Mouse (Mus musculus): ENCODE measurements around the gene Mta3.
"Not testable (repeated sequence)": the region's sequence is repeated elsewhere in the genome, so short reads cannot be mapped to it uniquely, and the experiment has no call there.

Mta3 gene

DNA sequence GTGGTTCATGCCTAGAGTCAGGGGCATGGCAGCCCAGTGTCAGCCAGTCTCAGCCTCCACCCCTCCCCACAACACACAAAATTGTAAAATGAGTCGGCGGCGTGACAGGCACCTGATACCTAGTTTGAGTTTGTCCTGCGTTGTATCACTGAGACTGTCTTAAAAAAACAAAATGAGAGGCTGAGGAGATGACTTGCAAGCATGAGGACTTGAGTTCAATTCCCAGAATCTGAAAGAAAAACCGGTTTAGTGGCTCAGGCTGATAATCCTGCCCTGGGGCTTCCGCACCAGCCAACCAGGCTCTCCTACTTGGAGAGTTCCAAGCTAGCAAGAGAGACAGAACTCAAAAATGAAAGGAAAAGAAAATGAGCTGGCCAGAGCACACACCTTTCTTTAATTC is 2.9 kb downstream of the Mta3 start:
- no peak for DNase-seq (ENCODE audit: low read depth)

DNA sequence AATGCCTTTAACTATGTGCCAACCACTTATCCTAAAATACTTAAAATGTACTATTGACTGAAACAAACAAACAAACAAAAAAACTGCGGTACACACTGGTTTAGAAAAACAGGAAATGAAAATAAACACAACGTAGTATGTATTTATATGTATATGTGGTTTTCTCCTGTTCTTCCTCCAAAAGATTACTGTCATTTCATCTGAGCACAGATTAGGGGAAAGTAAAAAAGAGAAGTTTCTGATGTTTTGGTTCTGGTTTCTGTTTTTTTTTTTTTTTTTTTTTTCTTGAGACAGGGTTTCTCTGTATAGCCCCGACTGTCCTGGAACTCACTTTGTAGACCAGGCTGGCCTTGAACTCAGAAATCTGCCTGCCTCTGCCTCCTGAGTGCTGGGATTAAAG is 3.6 kb downstream of the Mta3 start:
- not testable (repeated sequence) for DNase-seq (ENCODE audit: low read depth)

DNA sequence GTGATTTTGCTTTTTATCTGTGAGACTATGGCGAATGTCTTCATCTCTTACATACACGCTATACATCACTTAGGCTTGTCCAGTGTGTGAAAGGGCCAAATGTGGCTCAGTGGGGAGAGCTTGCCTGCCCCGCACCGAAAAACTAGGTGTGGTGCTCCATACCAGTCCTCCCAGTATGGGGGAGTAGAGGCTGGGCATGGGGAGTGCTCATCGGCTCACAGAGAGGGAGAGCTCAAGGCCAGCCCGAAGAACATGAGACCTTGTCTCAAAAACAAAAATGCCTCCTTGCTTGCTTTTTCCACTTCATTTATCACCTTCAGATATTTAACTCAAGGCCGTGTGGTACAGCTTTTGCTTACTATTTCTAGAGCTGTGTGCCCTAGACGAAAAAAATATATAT is 4.7 kb downstream of the Mta3 start:
- no peak for DNase-seq (ENCODE audit: low read depth)

DNA sequence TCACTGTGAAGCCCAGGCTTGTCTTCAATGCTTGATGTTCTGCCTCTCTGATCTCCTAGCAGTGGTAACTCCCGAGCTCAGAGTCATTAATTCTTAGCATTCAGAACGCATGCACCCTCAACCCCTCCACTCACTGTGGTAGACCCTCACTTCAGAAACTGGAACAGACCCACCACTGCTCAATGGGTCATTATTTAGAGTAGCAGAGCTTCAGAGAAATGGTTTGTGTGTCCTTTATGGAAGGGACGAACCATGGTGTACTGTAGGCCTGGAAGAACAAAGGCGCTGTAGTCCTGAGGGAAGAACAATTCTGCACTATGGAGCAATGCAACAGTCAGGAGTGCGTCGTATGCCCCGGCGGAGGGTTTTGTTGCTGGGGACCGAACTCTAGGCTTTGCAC is 6.4 kb downstream of the Mta3 start:
- no peak for DNase-seq (ENCODE audit: low read depth)

DNA sequence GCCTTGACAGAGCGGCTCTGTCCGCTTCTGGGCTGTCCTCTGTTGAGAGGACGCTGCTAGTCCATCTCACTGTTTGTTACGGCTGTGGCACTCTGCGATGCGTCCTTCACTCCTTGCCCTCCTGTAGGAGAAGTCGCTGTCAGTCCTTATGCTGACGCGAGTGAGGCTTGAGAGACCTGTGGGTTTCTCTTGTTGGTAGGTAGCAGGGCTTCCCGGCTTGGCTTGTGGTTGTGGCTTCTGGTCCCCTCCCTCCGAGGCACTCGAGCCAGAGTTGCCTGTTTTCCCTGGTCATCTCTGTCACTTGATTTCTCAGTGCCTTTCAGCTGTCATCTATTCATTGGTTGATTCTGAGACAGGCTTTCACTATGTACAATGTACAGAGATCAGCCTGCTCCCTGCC is 14.5 kb downstream of the Mta3 start:
- DNase-seq (ENCODE audit: low read depth), result no peak

DNA sequence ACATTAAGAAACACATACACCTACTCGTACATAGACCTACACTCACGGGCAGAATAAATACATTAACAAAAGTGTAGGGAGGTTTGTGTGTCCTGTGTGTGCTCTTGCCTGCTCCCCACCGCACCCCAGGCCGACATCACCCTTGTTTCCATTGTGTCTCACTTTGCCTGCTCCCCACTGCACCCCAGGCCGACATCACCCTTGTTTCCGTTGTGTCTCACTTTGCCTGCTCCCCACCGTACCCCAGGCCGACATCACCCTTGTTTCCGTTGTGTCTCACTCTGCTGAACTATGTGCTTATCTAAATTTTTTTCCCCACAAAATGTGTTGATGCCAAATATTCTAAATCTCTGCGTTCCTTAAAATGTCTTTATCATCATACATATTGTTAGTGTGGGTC is 15.2 kb downstream of the Mta3 start:
- DNase-seq (ENCODE audit: low read depth), result no peak

DNA sequence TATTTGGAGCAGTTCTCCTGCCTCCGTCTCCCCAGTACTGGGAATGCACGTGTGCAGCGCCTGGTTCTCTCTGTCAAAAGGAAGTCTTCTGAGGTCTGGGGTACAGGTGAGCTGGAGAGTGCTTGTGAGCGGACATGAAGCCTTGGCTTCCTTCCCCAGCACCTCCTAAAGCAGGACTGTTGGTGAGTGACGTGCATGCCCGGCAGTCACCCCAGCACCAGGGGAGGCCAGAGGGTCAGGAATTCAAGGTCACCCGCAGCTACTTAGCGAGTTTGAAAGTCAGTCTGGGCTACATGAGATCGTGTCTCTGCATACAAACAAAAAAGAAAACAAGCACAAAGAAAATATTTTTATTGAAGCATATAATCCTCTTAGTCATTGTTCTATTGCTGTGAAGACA is 17.1 kb downstream of the Mta3 start:
- no peak for DNase-seq (ENCODE audit: low read depth)

DNA sequence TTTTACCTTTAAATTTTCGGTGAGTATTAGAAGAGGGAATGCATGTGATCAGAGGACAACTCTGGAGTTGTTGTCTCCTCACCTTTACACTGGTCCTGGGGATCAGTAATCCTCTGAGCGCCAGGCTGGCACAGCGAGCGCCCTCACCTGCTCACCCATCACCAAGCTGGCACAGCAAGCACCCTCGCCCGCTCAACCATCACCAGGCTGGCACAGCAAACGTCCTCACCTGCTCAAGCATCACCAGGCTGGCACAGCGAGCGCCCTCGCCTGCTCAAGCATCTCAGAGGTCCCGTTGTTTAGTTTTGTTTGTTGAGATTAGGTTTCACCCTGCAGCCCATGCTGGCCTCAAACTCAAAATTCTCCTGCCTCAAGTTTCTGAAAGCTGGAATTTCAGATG is 20.5 kb downstream of the Mta3 start:
- DNase-seq (ENCODE audit: low read depth), result no peak

DNA sequence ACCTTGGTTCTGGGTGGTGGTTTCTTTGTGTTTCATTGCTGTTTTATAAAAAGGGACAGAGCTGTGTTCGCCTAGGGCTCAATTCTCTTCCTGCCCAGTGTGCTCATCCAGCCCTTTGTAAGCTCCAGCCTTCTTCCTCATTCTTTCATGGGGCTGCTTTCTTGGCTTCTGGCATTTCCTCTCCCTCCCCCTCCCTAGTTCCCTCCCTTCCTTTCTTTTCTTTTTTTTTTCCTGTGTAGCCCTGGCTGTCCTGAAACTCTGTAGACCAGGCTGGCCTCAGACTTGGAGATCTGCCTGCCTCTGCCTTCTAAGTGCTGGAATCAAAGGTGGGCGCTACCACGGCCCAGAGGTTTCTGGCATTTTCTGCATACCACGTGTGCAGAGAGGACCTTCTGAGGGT is 21.7 kb downstream of the Mta3 start:
- no peak for DNase-seq (ENCODE audit: low read depth)

DNA sequence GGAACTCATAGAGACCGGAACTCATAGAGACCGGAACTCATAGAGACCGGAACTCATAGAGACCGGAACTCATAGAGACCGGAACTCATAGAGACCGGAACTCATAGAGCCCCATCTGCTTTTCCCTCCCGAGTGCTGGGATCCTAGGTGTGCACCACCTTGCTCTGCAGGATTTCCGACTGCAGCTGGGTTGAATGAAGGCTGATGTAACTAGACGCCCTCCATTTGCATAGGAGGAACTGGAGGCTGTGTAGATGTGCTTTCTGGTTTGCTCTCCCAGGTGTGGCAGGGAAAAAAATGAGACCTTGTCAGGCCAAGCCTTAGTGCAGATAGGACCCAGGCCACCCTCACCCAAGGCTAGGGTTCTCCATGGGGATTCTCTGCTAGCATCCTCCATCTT is 23.1 kb downstream of the Mta3 start:
- DNase-seq (ENCODE audit: low read depth), result no peak

DNA sequence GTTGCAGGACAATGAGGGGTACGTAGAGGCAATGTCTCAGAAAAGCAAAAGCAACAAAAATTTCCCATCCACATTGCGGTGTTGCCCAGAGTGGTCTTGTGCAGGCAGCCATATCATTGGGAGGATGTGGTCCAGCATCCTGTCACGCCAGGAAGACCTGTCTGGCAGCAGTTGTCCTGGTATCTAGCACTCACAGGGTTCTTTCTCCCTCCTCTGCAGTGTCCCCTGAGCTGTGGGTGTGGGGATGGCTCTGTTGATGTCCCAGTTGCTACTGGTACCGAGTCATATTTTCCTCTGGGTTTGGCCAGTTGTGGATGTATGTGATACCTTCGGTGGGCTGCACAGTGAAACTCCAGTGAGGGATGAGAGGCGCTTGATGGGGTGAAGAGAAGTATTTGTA is 24.2 kb downstream of the Mta3 start:
- no peak for DNase-seq (ENCODE audit: low read depth)

DNA sequence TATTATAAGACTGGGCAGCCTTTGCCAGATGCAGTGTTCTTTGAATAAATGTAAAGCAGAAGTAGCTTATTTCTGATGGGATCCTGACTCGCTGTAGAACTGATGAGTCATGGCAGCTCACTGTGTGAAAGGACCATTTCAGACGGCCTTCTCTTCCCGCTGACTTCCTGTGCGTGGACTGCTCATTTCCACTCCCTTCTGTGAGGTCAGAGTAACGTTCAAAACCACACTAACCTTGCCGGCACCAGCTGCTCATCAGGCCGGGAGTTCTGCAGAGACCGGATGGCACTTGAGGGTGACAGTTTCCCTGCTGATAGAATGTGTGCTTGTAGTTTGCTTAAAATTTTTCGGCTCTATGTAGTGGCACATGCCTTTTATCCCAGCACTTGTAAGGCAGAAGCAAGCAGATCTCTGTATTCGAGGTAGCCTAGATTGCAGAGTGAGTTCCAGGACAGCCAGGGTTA is 26.2 kb downstream of the Mta3 start:
- DNase-seq (ENCODE audit: low read depth), result peak; percentile 78

DNA sequence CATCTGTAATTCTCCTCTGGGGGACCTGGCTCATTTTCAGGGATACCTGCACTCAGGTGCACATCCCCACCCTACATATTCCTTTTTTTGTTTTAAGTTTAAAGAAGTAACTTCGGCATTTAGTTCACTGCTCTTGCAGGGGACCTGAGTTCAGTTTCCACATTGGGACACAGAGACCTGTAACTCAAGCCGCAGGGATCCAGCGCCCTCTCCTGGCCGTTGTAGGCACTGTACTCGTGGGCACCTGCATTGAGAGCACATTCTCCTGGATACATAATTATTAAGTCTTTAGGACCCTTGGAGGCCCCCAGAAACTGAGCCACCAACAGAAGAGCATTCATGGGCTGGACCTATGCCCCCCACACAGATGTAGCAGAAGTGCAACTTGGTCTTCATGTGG is 26.8 kb downstream of the Mta3 start:
- peak; percentile 78 for DNase-seq (ENCODE audit: low read depth)

DNA sequence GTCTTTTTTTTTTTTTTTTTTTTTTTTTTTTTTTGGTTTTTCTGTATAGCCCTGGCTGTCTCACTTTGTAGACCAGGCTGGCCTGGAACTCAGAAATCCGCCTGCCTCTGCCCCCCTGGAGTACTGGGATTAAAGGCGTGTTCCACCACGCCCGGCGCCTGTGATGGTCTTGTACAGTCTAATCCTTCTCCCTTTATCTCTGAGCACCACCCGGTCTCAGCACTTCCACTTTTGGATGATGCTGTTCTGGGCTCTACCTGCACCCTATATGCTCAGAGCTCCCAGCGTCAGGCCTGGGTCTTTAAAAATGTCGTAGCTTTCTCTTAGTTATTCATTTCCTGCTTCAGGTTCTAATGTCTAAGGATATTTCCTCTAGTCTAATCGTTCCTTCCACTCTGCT is 30.7 kb downstream of the Mta3 start:
- DNase-seq (ENCODE audit: low read depth), result no peak

DNA sequence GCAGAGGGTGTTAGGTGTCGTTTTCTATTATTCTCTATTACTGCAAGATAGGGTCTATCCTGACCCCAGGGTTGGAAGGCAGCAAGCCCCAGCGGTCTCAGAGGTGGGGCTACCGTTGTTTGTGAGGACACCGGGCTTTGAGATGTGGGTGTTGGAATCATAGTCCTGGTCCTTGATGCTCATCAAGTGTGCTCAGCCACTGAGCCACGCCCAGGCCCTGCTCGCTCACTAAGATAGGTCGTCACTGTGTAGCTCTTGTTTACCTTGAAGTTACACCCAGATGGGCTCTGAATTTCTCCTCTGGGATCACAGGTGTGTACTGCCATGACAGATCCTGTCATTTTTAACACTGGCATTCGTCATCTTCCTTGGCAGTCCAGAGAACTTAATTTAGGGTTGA is 31.8 kb downstream of the Mta3 start:
- no peak for DNase-seq (ENCODE audit: low read depth)

DNA sequence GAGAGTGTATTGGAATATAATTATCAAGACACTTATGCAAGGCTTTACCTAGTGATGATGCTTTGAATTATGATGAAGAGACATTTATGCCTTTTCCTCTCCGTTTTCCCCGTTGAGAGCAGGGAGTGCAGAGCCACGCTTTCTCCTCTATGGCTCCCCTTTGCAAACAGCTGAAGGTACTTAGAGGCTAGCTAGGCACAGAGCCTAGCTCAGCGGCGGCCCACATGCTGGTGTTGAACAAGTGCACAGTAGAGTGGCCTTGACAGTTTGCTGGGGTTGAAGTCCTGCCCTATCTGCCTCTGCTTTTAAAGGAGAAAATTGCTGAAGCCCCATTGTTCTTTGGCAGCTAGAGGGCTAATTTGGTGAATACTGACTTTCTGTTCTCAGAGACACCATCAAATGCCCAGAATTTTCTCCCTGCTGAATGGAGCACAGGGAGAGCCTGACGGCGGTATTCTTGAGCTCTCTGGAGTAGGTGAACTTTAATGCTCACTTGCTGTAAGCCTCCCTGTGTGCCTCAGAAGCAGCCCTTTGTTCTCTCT is 34.2 kb downstream of the Mta3 start:
- DNase-seq (ENCODE audit: low read depth), result no peak

DNA sequence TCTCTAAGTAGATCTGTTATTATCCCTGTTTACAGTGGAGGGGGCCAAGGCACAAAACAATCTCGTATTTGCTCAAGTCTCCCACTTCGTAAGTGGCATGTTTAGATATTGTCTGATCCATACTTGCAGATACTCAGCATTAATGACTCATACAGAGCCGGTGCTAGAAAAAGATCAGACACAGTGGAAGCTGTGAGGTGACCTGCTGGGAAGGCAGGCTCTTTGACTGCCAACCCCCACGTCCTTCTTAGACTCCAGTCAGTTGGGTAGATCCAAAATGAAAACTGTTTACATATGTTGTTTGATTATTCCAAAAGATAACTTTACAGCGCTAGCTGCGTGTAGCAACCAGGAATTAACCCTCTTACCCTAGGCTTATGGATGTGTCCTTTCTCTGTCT is 35.3 kb downstream of the Mta3 start:
- DNase-seq (ENCODE audit: low read depth), result no peak

DNA sequence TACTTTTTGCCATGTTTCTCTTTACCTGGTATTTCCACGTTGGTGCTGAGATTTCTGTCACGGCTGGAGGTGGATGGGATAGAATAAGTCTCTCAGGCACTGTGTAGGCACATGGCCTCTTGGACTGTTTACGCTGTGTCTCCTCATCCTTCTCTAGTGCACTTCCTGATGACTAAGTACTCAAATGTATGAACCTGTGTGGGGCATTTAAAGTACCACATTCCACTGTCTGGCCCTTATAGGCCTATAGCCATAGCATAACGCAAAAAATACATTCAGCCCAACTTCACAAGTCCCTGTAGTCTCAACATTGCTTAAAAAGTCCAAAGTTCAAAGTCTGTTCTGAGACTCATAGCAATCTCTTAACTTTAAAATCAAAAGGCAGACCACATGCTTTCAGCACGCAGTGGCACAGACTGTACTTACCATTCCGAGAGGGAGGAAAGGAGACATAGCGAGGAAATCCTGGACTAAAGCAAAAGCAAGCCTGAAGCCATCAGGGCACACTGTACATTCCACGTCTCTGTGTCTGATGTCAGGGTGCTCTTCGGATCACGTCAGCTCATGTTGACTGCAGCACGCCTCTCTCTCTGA is 38.4 kb downstream of the Mta3 start:
- DNase-seq (ENCODE audit: low read depth), result no peak

DNA sequence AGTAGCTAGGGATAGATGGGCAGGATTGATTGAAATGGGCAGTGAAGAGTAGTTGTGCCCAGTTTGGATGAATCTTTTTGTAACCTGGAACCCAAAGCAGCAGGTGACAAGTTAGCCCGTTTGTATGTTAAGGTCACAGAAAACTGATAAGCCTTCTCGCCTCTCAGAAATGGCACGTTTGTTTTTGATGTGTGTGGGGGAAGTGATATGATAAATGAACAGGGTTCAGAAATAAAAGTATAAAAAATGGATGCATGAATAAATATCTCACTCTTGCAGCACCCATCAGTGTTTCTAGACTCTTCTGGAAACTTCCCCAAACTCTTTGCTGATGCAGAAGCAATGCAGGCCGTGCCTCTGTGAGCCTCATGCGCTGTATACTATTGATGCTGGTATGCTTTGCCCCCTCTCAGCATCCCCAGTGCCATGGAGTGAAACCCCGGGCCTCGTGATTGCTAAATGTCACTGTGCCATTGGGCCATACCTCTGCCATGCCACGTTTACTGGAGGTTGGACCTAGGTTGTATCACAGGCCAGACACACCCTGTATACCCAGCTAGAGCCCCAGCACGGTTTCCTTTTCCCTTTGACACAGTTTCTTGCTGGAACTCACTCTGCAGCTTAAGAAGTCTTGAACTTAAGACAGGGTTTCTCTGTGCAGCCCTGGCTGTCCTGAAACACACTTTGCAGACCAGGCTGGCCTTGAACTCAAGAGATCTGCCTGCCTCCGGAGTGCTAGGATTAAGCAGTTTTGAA is 41.6 kb downstream of the Mta3 start:
- no peak for DNase-seq (ENCODE audit: low read depth)

DNA sequence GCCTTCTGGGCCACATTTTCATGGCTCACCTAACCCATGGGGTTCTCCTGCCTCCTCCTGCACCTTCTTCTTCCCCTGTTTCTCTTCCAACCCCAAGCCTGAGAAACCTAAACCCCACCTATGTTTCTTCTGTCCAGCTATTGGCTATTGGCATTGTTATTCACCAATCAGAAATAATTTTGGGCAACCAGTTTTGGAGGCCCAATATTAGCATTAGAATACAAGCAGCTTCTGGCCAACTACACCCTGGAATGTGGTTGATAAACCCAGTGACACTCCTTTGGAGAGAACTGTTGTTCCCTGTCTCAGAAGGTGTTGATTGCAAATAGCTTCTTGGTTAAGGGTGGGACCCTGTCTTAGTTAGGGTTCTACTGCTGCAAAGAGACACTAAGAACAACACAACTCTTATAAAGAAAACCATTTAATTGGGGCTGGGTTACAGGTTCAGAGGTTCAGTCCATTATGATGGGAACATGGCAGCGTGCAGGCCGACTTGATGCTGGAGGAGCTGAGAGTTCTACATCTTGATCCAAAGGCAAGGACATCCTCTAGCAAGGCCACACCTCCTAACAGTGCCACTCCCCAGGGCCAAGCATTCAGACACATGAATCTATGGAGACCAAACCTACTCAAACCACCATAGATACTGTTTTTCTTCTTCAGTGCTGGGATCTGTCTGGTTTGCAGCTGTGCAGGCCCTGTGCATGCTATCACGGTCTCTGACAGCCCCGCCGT is 44.4 kb downstream of the Mta3 start:
- no peak for DNase-seq (ENCODE audit: low read depth)

DNA sequence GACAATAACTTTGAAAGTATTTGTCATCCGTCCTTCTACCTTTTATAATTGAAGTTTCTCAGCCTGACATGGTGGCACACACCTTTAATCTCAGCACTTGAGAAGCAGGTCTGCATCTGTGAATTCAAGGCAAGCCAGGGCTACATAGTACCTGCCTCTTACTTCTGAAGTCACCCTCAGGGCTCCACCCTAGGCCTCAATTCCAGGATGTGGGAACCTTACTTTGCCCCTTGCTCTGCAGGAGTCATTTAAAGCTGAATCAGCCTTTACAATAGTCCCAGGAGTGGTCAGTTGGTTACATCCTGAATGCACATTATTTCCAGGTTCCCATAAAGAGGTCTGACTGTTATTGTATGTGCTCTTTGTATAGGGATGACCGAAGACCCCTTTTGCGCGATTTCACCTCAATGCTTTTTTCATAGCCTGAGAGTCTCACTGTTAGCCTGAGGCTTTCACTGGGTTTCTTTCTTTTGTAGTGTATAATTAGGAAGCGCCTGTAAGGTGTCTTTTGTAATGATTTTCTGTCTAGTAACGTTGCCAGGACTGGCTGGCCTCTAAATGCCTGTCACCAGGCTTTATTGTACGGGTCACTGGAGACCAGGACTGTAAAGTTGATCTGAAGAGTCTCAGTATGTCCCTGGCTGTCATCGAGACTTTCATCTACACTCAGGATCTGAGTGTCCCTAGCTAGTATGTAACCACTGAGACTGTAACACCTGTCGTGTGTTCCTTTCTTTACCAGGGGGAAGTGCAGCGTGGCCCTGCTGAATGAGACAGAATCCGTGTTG is 47.3 kb downstream of the Mta3 start:
- DNase-seq (ENCODE audit: low read depth), result no peak

DNA sequence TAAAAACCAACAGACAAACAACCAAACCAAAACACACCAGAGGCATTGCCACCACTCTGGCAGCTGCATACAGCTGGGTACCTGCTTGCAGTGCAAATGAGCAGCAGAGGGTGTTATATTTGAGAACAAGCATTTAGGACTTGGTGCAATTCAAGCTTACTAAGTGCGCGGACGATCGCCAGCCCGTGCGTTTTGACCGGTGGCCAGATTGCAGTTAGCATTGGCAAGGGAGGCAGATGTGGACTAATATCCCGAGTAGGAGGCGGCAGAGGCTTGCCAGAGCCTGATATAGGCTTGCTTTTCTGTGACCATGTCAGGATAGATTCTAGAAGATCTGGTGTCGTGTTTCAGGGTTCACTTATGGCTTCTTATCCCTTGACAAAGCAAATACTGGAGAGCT is 52.1 kb downstream of the Mta3 start:
- no peak for DNase-seq (ENCODE audit: low read depth)
